Mouse (Mus musculus) layer of hippocampus, postnatal 10 days (tissue): ENCODE data around the gene Tnfrsf19. TPM values are rescaled to one million over a fixed set of nuclear protein-coding genes. Genes with fewer than 3 reads are reported as not detected.
A peak's percentile ranks its signal among the peaks of the same experiment; 100 is the strongest.

Experiments used
- DNase-seq, 2 experiments: peaks; one replicate each; pipeline ENCODE4 v3.0.0; 2021; ENCODE audit warnings: low spot score in 2 of 2
- long read RNA-seq: library from polyadenylated mRNA; stranded (forward); transcript quantifications from one replicate; pipeline ENCODE4 v2.0.0, GENCODE M21; 2023
- total RNA-seq, 2 experiments: library from RNA; stranded (reverse); gene quantifications; 2 replicates each; pipeline ENCODE4 v1.2.3; 2021

The Tnfrsf19 gene
- 10 to 100 TPM; 75.9 to 87.9 TPM for total RNA-seq
- long read RNA-seq, full-length matches to known transcripts = 26 of 37 reads
- long read RNA-seq, partial matches to known transcripts = 2 of 37 reads
- long read RNA-seq, other reads (novel, unspliced or antisense) = 9 of 37 reads

DNA sequence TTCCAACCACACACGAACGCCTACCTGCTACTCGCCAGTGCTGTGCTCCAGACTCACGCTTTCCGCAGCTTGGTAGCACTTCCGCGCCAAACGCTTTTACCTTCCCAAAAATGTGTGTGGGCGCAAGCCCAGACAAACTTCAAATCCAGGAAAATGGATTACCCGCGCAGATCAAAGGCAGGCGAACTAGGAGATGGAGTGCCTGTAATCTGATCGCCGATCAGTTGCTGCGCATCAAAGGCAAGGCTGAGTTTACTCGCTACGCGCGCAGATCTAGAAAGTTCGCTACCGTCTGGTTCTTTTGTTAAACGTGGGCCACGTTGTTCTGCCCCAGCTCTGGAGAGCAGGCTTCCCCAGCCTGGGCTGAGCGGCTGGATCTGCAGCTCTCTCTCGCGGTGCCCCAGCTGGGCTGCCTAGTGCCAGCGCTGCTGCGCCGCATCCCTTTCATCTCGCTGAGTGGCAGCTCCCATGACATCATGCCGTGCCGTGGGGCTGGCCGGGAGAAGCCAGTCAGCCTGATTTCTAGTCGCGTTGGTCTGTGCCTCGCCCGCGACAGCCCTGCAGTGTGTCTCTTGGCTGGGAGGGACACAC lies at the start of gene Tnfrsf19:
TSS of gene Tnfrsf19 (minus strand) at position 400 of the 591 bp plus-strand sequence.
- DNase-seq = peak; percentile 84 to 87

DNA sequence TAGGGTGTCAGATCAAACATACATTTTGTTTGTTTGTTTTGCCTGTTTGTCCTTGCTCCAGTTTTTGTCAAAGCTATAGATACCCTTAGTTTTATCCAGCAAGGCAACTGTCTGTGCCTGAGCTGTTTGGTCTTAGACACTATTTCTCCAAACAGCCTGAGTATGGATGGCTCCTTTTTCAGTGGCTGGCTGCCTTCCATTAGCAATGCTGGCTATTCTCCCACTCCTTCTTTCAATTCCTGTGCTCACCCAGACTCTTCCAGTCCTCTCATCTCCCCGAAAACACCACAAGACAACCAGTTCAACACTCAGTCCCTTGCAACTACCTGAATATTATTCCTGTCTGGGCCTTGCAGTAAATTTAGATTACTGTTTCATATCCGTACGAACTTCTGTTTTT lies 45.8 kb upstream of the Tnfrsf19 start:
- peak; percentile 46 to 68 for DNase-seq

DNA sequence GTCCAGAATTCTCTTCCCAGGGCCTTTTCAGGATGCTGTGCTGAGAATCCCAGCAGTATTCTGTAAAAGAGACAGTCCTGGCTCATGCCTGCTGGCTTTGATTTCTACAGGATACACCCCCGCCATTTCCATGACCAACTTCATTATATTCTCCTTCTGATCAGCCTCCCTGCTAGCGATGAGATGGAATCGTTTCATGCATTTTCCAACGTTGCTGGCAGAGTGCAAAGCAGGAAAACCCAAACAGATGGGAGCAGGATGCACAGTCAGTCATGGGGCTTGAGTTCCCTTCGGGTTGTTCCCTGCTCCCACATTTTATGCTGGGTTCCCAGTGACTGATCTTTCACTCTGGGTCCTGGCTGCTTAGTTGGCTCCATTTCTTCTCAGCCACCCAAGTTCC lies 44.7 kb upstream of the Tnfrsf19 start:
- peak; percentile 24 to 33 for DNase-seq

DNA sequence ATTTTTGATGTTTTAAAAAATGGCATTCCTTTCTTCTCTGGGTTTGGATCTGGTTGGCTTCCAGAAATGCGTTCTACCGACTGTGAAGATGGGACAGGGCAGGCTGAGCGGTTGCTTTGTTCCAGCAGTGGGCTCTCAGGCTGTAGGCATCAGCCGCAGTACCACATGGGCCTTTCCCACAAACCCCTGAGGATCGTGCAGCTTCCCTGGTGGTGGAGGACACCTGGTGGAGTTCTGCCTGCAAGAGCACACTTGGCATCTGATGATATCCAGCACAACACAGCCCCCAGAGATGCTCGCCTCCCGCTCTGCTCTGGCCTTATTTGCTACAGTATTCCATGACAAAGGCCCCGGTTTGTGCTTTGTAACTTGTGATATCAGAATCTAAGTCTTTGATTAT lies 41.9 kb upstream of the Tnfrsf19 start:
- no peak for DNase-seq

DNA sequence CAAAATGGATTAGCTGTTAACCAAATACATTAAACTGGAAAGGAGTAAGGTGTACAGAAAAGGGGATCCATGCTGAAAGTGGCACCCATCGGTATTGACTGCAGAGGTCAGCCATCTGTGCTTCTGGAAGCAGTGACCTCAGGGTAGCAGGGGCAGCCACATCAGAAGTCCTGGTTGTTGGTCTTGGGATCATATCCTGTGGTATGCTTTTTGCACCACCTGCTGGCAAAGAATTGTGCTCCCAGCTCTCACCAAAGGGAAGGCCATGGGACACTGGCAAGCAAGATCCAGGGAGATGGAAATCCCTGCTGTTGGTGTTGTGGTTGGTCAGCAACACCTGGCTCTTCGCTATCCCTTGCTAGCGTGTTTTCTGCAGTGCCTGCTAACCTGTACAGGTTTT lies 39.0 kb upstream of the Tnfrsf19 start:
- peak; percentile 39 to 62 for DNase-seq

DNA sequence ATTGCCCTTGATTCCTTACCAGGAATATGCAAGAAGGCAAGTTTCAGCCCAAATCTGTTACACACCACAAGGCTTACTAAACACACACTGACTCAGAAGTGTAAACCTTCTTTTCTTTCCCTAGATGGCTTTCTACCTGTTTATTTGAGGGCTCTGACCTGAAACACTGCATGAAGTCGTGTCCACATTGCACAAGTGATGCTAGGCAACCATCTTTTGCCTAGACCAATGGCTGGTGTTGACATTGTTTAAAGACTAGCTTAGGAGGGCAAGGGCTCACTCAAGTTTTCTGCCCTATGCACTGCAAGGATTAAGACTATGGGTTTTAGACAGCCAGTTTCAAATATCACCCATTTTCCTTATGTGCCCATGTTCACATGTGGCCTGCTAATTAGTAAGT lies 23.3 kb upstream of the Tnfrsf19 start:
- no peak for DNase-seq

DNA sequence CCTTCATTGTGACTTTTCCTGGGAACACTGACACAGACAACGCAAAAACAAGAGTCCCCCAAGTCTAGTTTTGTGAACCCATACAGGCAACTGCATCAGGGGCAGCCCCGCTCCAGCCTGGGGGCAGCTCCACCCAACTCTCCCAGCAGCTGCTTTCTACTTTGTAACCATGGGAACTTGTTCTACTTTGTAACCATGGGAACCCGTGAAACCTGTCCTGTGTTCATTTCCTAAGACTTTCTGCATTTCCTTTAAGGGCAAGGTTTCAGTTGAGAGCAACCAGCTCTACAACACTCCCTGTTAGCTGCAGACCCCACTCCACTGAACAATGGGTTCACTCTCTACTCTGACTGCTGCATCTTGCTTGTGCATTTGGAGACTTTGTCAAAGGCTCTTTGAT lies 15.4 kb upstream of the Tnfrsf19 start:
- no peak for DNase-seq

DNA sequence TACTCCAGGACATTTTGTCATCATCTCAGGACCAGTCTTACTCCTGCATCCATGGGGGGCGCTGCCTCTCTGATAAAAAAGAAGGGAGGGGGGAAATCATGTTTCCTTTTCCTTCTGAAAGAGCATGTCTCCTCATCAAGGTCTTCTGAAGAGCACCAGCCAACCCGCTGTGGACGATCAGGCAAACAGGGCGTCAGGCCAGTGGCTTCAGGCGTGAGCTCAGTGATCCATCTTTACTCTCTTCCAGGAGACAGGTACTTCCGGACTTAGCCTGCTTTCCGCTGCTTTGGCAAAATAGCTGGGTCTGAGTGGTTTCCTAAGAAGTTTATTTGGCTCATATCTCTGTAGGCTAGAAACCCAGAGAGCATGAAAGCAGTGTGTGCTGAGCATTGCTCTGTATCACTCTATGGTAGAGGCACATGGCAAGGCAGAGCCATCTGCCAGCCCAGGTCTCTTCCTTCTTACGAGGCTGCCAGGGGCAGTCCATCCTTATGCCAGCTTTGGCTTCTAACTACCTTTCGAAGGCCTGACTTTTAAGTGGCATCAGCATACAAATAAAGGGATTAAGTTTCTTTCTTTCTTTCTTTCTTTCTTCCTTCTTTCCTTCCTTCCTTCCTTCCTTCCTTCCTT lies 13.1 kb upstream of the Tnfrsf19 start:
- DNase-seq = no peak

DNA sequence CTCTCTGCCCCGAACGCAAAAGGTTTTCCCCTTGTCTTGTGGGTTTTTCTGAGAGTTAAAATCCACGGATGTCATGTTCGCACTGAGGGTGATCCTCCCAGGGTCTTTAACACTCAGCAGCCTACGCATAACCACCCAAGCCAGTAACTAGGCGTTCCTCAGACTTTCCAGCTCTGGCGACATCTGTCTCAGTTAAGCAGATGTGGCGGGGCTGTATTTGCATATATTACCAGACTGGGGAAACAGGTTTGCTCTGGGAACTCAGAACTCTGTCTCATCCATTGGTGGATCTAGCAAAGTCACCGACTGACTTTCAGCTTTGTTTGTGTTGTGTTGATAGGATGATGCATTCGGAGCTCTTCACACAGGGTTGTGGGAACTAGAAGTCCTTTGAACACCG lies 10.7 kb upstream of the Tnfrsf19 start:
- DNase-seq = no peak

DNA sequence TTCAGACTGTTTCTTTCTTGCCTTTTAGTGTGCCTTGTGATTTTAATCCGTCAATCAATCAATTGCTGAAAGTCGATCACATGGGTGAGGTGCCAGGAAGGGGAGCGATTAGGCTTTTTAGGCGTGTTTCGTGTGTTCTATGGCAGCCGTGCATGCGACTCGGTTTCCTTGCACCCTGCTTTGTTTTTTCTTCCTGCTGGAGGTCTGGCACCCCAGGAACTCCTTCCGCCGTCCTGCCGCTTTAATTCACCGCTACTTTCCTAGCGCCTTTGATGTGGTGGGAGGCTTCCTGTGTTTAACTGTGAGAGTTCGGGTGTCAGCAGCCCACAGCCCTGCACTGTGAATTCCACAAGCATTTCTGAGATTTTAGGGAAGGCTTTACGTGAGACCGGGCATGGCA lies 10.2 kb upstream of the Tnfrsf19 start:
- no peak for DNase-seq

DNA sequence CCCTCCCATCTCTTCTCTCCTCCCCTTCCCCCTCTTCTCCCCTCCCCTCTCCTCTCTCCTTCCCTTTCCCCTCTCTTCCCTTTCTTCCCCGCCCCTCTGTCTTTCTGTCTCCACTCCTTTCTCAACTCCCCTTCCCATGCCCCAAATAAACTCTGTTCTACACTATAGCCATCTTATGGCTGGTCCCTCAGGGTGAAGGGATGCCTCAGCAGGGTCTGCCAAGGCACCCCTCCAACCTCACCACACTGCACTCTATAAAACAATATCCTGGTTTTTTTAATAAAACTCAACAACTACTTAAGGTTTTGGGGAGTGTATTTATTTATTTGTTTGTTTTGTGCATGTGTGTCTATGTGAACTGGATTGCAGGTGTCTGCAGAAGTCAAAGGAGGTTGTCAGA lies 9.6 kb upstream of the Tnfrsf19 start:
- DNase-seq = no peak

DNA sequence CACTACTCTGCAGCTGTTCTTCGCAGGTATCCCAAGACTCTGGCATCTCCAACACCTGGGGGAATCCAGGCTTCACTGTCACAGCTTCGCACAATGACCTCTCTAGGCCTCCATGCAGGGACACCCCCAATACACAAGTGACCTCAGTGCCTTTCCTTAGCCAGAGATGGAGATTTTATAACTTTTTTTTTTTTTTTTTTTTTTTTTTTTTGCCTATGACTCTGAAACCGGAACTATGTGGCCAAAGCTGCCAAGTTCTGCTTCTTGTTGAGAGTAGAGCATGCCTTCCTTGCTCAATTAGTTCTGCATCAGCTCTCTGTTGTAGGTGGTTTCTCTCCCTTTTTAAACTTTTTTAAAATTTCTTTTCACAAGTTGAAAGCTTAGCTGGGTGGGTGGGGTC lies 5.9 kb upstream of the Tnfrsf19 start:
- no peak for DNase-seq

DNA sequence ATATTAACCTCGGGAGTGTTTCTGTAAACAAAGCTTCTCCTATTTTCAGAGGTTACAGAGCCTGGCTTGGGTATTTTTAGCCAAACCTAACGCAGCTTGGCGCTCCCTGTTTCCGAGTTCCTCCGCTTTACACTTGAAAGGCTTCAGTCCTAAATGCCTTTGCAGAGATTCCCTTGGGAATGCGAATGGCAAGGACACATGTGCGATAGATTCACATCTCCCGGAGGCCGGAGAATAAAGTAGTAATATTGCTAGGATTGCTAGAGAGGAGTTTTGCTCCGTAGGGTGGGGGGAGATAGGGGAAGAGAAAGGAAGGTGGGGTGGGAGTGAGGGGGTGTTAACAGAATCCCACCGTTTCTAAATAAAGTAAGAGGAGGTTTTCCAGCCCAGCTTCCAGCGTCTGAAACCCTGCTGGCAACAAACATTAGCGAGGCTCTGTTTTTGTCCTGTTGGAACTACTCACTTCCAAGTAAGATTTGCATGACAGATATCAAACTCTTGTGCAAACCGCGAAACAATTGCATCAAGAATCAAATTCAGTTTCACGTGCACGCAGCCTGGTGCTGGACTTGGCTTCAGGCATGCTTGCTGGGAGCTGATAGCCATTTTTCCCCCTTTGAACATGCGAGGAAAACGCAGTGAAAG lies 722 bp downstream of the Tnfrsf19 start:
- no peak for DNase-seq

DNA sequence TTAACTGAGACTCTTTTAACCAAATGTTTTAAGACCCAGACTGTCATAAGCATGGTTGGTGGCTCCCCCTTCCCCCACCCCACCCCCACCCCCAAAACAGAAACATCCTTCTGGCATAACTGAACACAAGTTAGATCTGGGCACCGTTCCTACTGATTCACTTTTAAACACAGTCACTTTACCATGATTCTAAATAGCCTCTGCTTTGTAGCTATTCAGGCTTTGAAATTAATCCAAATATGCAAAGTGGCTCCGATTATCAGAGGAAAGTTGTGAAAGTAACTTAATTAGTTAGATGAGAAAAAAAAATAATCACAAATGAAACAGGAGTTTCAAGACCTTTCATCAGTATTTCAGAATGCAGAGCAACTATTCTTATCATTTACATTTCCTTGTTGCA lies 2.0 kb downstream of the Tnfrsf19 start:
- DNase-seq = no peak

DNA sequence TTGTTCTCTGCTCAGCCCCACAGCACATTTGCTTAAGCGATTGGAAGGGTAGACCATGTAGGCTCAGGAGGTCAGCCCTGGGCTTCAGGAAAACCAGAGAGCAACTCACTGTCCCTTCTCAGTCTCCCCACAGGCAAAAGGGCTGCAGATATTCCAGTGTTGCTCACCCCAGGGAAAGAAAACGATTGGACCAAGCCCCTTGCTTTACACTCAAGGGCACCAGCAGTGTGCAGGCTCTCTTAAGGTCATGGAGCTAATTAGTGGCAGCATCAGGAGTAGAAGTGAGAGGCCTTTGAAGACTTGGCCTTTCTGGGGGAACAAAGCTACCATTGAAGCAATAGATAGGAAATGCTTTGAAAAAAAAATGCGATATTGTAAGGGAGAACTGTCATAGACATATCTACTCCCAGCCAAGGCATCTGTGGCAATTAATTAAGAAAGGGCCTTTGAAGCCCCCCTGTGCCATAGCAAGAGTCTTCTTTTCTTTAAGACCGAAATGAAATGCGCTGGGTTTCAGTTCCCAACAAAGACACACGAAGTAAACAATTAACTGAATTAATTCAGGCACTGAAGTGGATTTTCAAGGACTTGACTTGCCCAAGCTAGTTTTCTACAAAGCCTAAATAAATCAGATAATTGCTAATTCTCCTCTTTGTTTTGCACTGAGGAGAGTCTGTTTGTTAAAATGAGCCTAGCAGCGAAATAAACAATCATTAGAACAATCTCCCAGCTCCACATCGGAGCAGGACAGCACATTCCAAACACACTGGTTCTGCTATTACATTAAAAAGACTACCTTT lies 2.6 kb downstream of the Tnfrsf19 start:
- DNase-seq = no peak

DNA sequence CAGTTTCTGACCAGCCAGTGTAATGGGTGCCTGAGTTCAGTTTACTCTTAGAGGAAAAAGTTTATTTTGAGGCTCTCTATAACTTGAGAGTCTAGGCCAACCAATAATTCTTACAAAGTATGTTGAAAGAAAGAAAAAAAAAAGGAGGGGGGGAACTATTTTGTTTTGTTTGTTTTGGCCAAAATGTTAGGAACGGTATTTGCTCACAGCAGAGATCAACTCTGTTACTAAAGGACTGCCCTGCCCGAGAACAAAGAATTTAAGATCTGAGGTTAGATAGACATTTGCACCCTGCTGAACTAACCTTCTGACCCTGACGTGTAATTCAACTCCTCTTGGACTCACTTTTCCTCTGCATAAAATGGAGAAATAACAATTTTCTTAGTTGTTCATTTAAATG lies 4.0 kb downstream of the Tnfrsf19 start:
- DNase-seq = no peak

DNA sequence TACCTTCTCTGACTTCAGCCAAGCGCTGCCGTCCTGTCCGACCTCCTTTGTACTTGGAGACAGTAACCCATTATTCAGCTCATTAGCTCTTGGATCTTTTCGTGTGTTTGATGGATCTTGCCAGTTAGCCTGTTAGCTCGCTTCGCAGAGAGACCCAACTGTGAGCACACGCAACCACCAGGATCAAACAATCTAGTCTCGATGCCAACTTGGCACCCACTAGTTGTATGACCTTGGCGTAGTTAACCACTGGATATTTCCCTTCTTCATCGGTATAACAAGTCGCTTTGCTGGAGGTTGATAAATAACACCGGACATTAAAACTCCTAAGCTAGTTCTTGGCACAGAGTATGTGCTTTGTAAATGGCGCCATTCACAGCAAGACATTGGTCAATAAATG lies 6.1 kb downstream of the Tnfrsf19 start:
- DNase-seq = no peak

DNA sequence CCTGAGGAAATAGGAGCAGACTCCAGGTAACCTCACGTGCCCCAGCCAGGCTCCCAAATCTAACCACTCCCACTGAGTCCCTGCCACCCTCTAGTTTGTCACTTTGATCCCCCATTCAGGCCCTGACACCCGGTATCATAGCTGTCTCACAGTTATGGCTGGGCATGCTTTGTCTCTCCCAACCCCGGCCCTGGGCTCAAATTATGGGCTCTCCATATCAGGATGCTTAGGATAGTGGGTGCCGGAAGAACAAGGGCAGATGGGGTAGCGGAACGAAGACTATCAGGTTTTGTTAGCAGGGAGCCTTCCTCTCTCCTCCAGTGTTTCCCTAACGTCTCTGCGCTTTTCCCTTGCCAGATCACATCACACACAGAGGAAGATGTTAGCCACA lies 8.2 kb downstream of the Tnfrsf19 start:
- no peak for DNase-seq

DNA sequence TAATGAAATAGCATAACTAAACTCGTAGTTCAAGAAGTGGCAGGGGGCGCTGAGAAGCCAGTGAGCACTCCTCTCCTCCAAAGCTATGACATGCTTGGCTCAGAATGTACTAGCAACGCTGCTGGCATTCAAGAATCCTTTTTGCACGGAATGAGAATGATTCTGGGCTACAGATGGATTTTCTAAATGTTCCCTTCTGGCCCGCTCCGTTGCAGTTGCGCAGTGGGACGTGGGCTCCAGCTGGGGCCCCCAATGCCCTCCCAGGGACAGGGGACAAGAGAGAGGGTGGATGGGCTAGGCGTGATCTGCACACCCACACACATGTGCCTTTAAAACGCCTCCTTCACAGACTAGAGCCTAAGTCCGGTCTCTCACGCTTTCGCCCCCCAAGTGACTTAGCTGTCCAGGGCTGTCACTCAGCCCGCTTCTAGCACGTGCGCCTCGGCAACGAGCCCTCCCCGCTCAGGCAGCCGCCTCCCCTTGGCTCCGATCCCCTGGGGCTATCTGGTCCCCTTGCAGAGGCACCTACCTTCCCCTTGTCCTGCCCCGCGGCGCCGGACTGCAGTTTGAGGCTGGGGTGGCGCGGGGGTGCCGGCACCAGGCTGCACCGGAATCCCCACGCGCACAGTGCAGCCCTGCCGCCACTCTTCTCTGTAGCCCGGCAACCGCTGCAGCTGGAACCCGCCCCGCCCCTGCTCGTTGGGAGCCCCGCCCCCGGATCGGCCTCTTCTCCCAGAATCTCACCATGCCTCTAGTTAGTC lies 8.8 kb downstream of the Tnfrsf19 start:
- DNase-seq = peak; percentile 74 to 79

DNA sequence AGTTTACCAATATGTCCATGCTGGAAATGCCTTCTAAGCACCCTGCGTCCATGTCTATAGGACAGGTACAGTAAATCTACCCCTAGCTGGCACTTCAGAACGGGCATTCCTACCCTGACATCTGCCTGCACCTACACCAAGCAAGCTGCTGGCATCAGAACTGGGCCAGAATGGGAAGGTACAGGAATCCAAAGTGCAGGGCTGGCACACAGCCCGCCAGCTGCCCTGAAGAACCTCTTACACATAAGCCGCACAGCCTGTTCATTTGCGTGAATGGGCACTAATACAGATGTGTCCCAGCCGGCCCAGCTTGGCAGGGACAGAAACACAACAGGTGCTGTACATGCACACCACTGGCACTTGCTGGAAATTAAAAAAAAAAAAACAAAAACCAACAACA lies 15.9 kb downstream of the Tnfrsf19 start:
- DNase-seq = no peak

DNA sequence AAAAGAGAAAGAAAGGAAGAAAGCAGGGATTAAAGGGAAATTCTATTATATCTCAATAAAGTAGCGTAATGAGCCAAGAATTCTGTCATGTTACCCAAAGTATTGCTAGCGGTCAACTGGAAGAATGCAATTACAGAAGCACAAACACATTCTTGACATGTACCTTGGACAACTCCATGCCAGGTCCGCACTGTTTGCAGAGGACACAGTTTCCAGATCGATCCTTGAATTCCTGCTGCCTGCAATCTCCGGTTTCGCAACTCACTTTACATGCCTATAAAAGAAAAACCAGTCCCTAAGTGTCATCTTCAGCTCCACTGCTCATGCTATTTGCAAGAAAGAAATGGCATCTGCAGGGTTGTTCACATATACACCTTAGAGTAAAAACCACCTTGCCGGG lies 22.3 kb downstream of the Tnfrsf19 start:
- DNase-seq = no peak
